Mouse (Mus musculus): ENCODE measurements around the gene Rhoq. TPM values are rescaled to one million over a fixed set of nuclear protein-coding genes. Genes with fewer than 3 reads are reported as not detected.

Gene Rhoq
- polyA plus RNA-seq, 1 experiment from 2014 or later: 9.6 TPM

GRCm38 (mm10) chr17:86966040-86966439, 3.2 kb downstream of the Rhoq start:
- no peak overlapping the region for H3K9ac ChIP-seq (replicated peaks; ENCODE audit: low read length)
- peaks cover 12% of the 10 kb centered on the region; the same call in 1 of the 2 replicates for H3K4me1 ChIP-seq (ENCODE audit: control insufficient read depth, insufficient read depth, low read length)
- no peaks in the 10 kb centered on the region for H3K27me3 ChIP-seq (ENCODE audit: control insufficient read depth, insufficient read depth, low read length)
- H3K9me3 ChIP-seq (ENCODE audit: control insufficient read depth, low read length): no peaks in the 10 kb centered on the region
- 80% methylated on average over 10 of the region's 10 CpGs for WGBS
- ATAC-seq (ENCODE audit: low FRiP score, low TSS enrichment) (no peak), DNase-seq (no peak)
- H3K27ac ChIP-seq (replicated peaks; ENCODE audit: low read depth, low read length): no peak overlapping the region
- 0 out of 2 replicates have a peak, but pooled peaks cover 3% of the 10 kb centered on the region for H3K36me3 ChIP-seq (ENCODE audit: control insufficient read depth, insufficient read depth, low read length)
- H3K4me3 ChIP-seq (replicated peaks; ENCODE audit: low read depth, low read length): no peak overlapping the region
- no peak overlapping the region for H3K4me2 ChIP-seq (ENCODE audit: low read length)

GRCm38 (mm10) chr17:86967048-86967447, 4.2 kb downstream of the Rhoq start:
- H3K27me3 ChIP-seq (ENCODE audit: control insufficient read depth, insufficient read depth, low read length): no peaks in the 10 kb centered on the region
- H3K4me3 ChIP-seq (replicated peaks; ENCODE audit: low read depth, low read length): no peak overlapping the region
- H3K4me2 ChIP-seq (ENCODE audit: low read length): no peak overlapping the region
- no peak overlapping the region for H3K27ac ChIP-seq (replicated peaks; ENCODE audit: low read depth, low read length)
- ATAC-seq (ENCODE audit: low FRiP score, low TSS enrichment) (no peak), DNase-seq (no peak)
- H3K9me3 ChIP-seq (ENCODE audit: control insufficient read depth, low read length): no peaks in the 10 kb centered on the region
- H3K4me1 ChIP-seq (ENCODE audit: control insufficient read depth, insufficient read depth, low read length): peaks cover 12% of the 10 kb centered on the region; the same call in 1 of the 2 replicates
- H3K9ac ChIP-seq (replicated peaks; ENCODE audit: low read length): no peak overlapping the region
- 0 out of 2 replicates have a peak, but pooled peaks cover 3% of the 10 kb centered on the region for H3K36me3 ChIP-seq (ENCODE audit: control insufficient read depth, insufficient read depth, low read length)
- WGBS: 95% methylated on average over 12 of the region's 12 CpGs

- 82% methylated on average over 10 of the region's 10 CpGs for WGBS
- ATAC-seq (ENCODE audit: low FRiP score, low TSS enrichment) (no peak), DNase-seq (no peak)
- Histone ChIP-seq H3K4me3 (replicated peaks; ENCODE audit: low read depth, low read length) (no peak overlapping the region), H3K9me3 (ENCODE audit: control insufficient read depth, low read length) (no peaks in the 10 kb centered on the region), H3K9ac (replicated peaks; ENCODE audit: low read length) (no peak overlapping the region), H3K4me2 (ENCODE audit: low read length) (no peak overlapping the region), H3K4me1 (ENCODE audit: control insufficient read depth, insufficient read depth, low read length) (peaks cover 12% of the 10 kb centered on the region; the same call in 1 of the 2 replicates), H3K27me3 (ENCODE audit: control insufficient read depth, insufficient read depth, low read length) (no peaks in the 10 kb centered on the region), H3K27ac (replicated peaks; ENCODE audit: low read depth, low read length) (no peak overlapping the region), H3K36me3 (ENCODE audit: control insufficient read depth, insufficient read depth, low read length) (0 out of 2 replicates have a peak, but pooled peaks cover 3% of the 10 kb centered on the region)
Observed at GRCm38 (mm10) chr17:86967536-86968525, 4.9 kb downstream of the Rhoq start.

GRCm38 (mm10) chr17:86968581-86968980, 5.7 kb downstream of the Rhoq start:
- Histone ChIP-seq H3K27ac (replicated peaks; ENCODE audit: low read depth, low read length) (no peak overlapping the region), H3K36me3 (ENCODE audit: control insufficient read depth, insufficient read depth, low read length) (0 out of 2 replicates have a peak, but pooled peaks cover 3% of the 10 kb centered on the region), H3K27me3 (ENCODE audit: control insufficient read depth, insufficient read depth, low read length) (no peaks in the 10 kb centered on the region), H3K4me3 (replicated peaks; ENCODE audit: low read depth, low read length) (no peak overlapping the region), H3K4me1 (ENCODE audit: control insufficient read depth, insufficient read depth, low read length) (peaks cover 12% of the 10 kb centered on the region; the same call in 1 of the 2 replicates), H3K4me2 (ENCODE audit: low read length) (no peak overlapping the region), H3K9me3 (ENCODE audit: control insufficient read depth, low read length) (no peaks in the 10 kb centered on the region), H3K9ac (replicated peaks; ENCODE audit: low read length) (no peak overlapping the region)
- 98% methylated on average over 5 of the region's 5 CpGs for WGBS
- DNase-seq: no peak
- no peak for ATAC-seq (ENCODE audit: low FRiP score, low TSS enrichment)

GRCm38 (mm10) chr17:86969582-86969981, 6.7 kb downstream of the Rhoq start:
- ATAC-seq (ENCODE audit: low FRiP score, low TSS enrichment) (no peak), DNase-seq (no peak)
- H3K36me3 ChIP-seq (ENCODE audit: control insufficient read depth, insufficient read depth, low read length): 0 out of 2 replicates have a peak, but pooled peaks cover 3% of the 10 kb centered on the region
- no peak overlapping the region for H3K4me2 ChIP-seq (ENCODE audit: low read length)
- H3K27ac ChIP-seq (replicated peaks; ENCODE audit: low read depth, low read length): no peak overlapping the region
- H3K9me3 ChIP-seq (ENCODE audit: control insufficient read depth, low read length): no peaks in the 10 kb centered on the region
- WGBS: 52% methylated on average over 5 of the region's 5 CpGs
- H3K4me3 ChIP-seq (replicated peaks; ENCODE audit: low read depth, low read length): no peak overlapping the region
- H3K4me1 ChIP-seq (ENCODE audit: control insufficient read depth, insufficient read depth, low read length): peaks cover 4% of the 10 kb centered on the region; the same call in 1 of the 2 replicates
- H3K27me3 ChIP-seq (ENCODE audit: control insufficient read depth, insufficient read depth, low read length): no peaks in the 10 kb centered on the region
- H3K9ac ChIP-seq (replicated peaks; ENCODE audit: low read length): no peak overlapping the region

GRCm38 (mm10) chr17:86970026-86970750, 7.3 kb downstream of the Rhoq start:
- H3K36me3 ChIP-seq (ENCODE audit: control insufficient read depth, insufficient read depth, low read length): 0 out of 2 replicates have a peak, but pooled peaks cover 5% of the 10 kb centered on the region
- no peaks in the 10 kb centered on the region for H3K9me3 ChIP-seq (ENCODE audit: control insufficient read depth, low read length)
- H3K4me2 ChIP-seq (ENCODE audit: low read length): no peak overlapping the region
- 92% methylated on average over 15 of the region's 15 CpGs for WGBS
- no peaks in the 10 kb centered on the region for H3K27me3 ChIP-seq (ENCODE audit: control insufficient read depth, insufficient read depth, low read length)
- H3K4me3 ChIP-seq (replicated peaks; ENCODE audit: low read depth, low read length): no peak overlapping the region
- ATAC-seq (ENCODE audit: low FRiP score, low TSS enrichment) (no peak), DNase-seq (no peak)
- peaks cover under 1% of the 10 kb centered on the region; the same call in 1 of the 2 replicates for H3K4me1 ChIP-seq (ENCODE audit: control insufficient read depth, insufficient read depth, low read length)
- H3K9ac ChIP-seq (replicated peaks; ENCODE audit: low read length): no peak overlapping the region
- no peak overlapping the region for H3K27ac ChIP-seq (replicated peaks; ENCODE audit: low read depth, low read length)

GRCm38 (mm10) chr17:86971036-86971435, 8.2 kb downstream of the Rhoq start:
- Histone ChIP-seq H3K9me3 (ENCODE audit: control insufficient read depth, low read length) (no peaks in the 10 kb centered on the region), H3K36me3 (ENCODE audit: control insufficient read depth, insufficient read depth, low read length) (0 out of 2 replicates have a peak, but pooled peaks cover 5% of the 10 kb centered on the region), H3K27ac (replicated peaks; ENCODE audit: low read depth, low read length) (no peak overlapping the region), H3K4me1 (ENCODE audit: control insufficient read depth, insufficient read depth, low read length) (no peaks in the 10 kb centered on the region), H3K4me2 (ENCODE audit: low read length) (no peak overlapping the region), H3K9ac (replicated peaks; ENCODE audit: low read length) (no peak overlapping the region), H3K4me3 (replicated peaks; ENCODE audit: low read depth, low read length) (no peak overlapping the region), H3K27me3 (ENCODE audit: control insufficient read depth, insufficient read depth, low read length) (no peaks in the 10 kb centered on the region)
- 73% methylated on average over 5 of the region's 5 CpGs for WGBS
- ATAC-seq (ENCODE audit: low FRiP score, low TSS enrichment) (no peak), DNase-seq (no peak)

- DNase-seq (no peak), ATAC-seq (ENCODE audit: low FRiP score, low TSS enrichment) (no peak)
- Histone ChIP-seq H3K9ac (replicated peaks; ENCODE audit: low read length) (no peak overlapping the region), H3K4me2 (ENCODE audit: low read length) (no peak overlapping the region), H3K9me3 (ENCODE audit: control insufficient read depth, low read length) (no peaks in the 10 kb centered on the region), H3K4me1 (ENCODE audit: control insufficient read depth, insufficient read depth, low read length) (no peaks in the 10 kb centered on the region), H3K27me3 (ENCODE audit: control insufficient read depth, insufficient read depth, low read length) (no peaks in the 10 kb centered on the region), H3K36me3 (ENCODE audit: control insufficient read depth, insufficient read depth, low read length) (0 out of 2 replicates have a peak, but pooled peaks cover 5% of the 10 kb centered on the region), H3K27ac (replicated peaks; ENCODE audit: low read depth, low read length) (no peak overlapping the region), H3K4me3 (replicated peaks; ENCODE audit: low read depth, low read length) (no peak overlapping the region)
- WGBS: 94% methylated on average over 7 of the region's 7 CpGs
Observed at GRCm38 (mm10) chr17:86971860-86972259, 9.0 kb downstream of the Rhoq start.
